Mouse (Mus musculus): ENCODE results near the gene Pde3b.
"Not testable (repeated sequence)": the region's sequence is repeated elsewhere in the genome, so short reads cannot be mapped to it uniquely, and the experiment has no call there.

Gene Pde3b

GRCm38 (mm10) chr7:114414421-114415335, at the start of gene Pde3b:
Gene Pde3b (plus strand): TSS chr7:114415281.
- DNase-seq: peak; percentile 87

DNA sequence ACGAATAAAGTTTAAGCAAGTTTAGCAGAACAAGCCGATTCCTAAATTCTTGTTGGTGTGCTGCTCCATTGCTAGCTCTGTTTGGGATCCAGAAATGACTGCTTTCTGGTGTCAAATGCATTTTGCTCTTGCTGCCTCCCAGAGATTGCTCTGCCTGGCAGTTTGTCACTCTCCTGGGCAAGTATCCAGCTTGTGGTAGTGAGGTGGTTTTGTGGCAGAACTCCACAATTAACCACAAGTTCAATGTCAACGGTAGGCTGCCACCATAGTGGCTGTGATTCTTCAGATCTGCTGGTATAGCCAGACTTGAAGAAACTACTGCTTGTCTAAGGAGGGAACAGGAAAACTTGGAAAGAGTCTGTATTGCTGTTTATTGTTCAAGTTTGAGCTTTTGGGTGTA, 13.0 kb upstream of the Pde3b start:
- no peak for DNase-seq

GRCm38 (mm10) chr7:114415336-114416020, 397 bp downstream of the Pde3b start:
- no peak for DNase-seq

DNA sequence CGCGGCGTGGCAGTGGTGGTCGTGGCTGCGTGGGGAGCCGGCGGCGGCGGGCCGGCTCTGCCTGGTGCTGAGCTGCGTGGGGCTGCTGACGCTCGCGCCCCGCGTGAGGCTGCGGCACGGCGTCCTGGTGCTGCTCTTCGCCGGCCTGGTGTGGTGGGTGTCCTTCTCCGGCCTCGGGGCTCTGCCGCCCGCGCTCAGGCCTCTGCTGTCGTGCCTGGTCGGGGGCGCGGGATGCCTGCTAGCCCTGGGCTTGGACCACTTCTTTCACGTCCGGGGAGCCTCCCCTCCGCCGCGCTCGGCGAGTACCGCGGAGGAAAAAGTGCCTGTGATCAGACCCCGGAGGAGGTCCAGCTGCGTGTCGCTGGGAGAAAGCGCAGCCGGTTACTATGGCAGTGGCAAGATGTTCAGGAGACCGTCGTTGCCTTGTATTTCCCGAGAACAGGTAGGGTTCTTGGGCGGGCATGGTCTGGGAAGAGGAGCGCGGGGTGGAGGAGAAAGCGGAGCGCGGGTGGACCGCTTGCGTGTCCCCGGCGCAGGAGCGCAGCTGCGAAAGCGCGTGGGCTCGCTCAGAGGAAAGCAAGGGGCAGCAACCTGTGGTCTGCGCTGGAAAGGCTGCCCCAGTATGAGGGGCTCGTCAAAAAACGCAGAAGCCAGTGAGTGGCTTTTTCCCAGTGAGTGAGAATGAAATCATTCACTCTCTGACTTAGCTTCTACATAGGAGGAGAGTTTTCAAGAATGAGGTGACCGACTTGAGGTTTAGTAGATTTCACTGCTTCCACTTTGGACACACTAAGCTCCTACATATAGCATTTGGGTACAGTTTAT, 1.2 kb downstream of the Pde3b start:
- peak; percentile 70 for DNase-seq

DNA sequence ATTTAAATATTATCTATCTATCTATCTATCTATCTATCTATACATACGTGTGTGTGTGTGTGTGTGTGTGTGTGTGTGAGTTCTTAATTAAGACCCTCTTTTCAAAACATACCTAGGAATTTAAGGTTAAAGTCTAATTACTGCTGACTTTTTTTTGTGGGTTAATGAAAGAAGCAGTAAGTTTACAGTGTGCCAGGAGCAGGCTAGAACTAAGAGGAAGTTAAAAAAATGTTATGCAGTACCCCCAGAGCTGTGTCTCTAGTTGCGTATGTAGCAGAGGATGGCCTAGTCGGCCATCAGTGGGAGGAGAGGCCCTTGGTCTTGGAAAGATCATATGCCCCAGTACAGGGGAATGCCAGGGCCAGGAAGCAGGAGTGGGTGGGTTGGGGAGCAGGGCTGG, 4.2 kb downstream of the Pde3b start:
- not testable (repeated sequence) for DNase-seq

DNA sequence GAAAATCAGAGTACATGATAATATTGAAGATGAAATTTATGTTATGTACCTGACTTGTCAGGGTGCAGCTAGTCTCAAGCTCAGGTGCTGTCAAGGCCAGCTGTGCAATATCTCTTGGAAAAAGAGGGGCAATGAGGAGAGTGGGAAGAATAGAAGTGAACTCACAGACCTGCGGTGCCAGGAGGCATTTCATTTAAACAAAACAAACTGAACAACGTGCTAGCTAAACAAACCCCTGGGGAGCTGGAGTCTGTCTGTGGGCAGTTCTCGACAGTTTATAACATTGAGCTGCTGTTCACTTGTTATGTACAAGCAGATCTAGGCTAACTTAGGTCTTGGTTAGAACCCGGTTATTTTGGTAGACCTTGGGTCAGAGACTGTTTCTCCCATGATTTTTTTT, 5.8 kb downstream of the Pde3b start:
- DNase-seq: no peak

GRCm38 (mm10) chr7:114422224-114422623, 7.1 kb downstream of the Pde3b start:
- DNase-seq: no peak

- DNase-seq: no peak
Measured at GRCm38 (mm10) chr7:114429768-114430167, 14.7 kb downstream of the Pde3b start.

DNA sequence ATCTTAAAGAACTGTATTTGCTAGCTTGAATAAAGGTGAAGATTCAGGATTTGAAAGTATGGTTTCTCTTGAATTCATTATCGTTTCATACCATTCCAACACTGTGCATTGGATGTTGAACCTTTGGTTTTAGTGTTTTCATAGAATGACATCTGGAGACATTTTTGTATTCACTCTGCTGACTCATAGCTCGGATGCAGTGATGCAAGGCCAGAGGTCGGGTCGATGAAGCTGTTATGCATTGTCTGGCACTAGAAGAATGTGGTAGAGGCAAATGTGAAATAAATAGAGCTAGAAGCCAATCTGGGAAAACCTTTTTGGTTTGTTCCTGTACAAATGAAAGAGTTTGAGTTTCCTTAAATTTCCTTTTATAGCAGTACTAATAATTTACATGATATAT, 16.9 kb downstream of the Pde3b start:
- no peak for DNase-seq

DNA sequence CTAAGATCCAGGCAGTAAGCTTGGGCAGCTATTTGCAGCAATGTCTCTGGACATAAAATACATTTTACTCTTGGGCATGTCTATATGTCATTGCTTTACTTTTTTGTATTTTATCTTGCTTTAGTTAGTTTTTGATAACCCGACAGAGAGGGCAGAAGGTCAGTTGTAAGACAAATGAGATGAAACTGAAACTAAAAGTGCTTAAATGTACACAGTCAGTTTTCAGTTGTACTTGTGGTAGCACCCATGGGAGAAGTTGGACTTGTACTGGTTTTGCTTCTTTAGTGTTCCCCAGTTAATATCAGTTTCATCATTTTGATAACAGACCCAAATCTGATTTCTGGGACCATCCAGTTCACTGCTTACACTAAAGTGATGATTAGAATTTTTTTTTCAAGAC, 24.6 kb downstream of the Pde3b start:
- DNase-seq: no peak

DNA sequence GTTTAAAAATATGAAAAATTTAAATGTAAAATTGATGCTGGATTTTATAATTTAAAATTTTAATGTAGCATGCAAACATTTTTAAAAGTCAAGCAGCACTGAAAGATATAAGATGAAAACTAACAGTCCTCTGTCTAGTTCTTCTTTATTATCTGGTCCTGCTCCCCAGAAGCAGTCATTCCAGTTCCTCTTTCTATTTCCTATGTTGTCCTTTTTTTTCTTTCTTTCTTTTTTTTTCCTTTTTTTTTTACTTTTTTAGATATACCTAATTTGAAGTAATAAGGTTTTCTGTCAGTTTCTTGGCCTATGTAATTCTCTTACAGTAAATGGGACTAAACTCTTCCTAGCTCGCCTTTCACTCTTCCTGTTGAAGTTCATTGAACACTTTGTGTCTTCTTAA, 25.4 kb downstream of the Pde3b start:
- no peak for DNase-seq

GRCm38 (mm10) chr7:114452876-114453275, 37.8 kb downstream of the Pde3b start:
- no peak for DNase-seq

DNA sequence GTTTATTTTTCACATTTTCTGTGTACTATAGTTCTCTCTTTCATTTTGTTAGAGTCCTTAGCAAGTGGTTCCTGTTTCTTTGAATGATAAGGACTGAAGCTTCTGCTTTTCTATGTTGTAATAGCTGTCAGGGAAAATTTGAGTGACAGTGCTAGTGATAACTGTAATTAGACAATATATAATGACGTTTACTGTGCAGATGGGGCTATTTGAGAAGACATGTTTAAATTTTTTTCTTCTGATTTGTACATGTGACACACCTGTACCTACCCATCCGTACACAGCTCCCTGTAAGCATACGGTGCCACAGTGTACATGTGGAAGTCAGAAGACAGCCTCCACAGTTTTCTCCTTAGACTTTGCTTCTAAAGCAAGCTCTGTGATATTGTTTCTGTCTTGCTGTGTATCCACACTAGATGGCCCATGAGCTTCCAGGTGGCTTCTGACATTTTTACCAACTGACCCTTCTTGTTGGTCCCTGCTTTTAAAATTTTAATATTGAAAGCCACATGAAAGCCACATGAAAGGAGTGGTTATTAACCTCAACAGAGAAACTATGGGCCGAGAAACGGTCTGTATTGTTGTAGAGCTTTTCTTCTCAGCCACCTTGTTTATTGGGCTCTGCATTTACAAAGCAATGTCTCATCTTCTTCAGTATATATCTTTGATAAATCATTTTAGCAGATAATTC, 38.4 kb downstream of the Pde3b start:
- no peak for DNase-seq

DNA sequence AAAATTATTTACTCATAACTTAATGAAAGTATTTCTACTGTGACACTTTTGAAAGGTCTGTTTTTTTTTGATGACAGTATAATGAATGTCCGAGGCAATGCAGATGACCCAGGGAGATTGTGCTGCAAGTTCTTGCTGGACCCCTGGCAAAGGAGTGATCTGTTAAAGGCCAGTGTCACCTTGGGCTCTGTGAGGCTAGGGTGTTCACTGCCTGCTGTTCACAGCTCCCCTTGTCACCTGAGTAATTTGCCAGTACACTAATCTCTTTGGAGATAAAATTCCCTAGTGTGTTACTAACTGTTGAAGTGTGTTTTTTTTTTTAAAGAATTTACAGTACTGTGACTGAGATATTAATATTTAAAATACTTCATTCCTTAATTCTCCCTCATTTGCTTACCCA, 39.8 kb downstream of the Pde3b start:
- no peak for DNase-seq

GRCm38 (mm10) chr7:114456904-114457303, 41.8 kb downstream of the Pde3b start:
- no peak for DNase-seq

GRCm38 (mm10) chr7:114459909-114460308, 44.8 kb downstream of the Pde3b start:
- no peak for DNase-seq

- no peak for DNase-seq
Measured at GRCm38 (mm10) chr7:114461727-114462126, 46.6 kb downstream of the Pde3b start.

DNA sequence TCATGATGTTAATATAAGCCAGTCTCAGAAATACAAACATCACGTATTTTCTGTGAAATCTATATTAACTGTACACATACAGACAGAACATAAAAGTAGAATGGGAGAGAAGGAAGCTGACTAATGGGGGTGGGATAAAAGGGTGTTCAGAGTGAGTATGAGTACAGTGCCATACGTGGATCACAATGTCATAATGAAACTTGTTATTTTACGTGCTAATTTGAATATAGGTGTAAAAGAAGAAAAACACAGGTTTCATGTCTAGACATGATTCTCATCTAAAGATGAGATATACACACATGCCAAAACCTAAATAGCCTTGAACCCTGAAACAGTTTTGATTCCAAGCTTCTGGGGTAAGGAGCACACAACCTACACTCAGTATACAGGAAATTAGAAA, 51.3 kb downstream of the Pde3b start:
- DNase-seq: no peak

- DNase-seq: no peak
Measured at GRCm38 (mm10) chr7:114472471-114472870, 57.4 kb downstream of the Pde3b start.

- DNase-seq: no peak
Measured at GRCm38 (mm10) chr7:114474889-114475288, 59.8 kb downstream of the Pde3b start.

DNA sequence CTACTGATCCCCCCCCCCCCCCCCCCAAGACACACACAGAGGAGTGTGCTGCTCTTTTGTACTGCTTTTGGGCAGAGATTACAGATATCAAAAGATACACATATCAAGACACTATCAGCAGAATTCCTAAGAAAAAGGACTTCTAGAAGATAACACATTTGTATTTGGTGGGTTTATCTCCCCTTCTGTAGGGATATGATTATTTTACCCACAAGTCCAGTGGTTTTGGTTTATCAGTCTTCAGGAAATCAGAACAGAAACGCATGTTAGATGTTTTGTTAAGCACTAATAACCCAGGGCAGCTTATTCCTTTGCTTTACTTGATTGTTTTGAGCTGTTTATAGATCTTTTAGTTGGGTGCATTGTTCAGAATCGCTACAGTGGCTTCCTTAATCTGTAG, 62.8 kb downstream of the Pde3b start:
- DNase-seq: no peak

- DNase-seq: no peak
Measured at GRCm38 (mm10) chr7:114478901-114479300, 63.8 kb downstream of the Pde3b start.

DNA sequence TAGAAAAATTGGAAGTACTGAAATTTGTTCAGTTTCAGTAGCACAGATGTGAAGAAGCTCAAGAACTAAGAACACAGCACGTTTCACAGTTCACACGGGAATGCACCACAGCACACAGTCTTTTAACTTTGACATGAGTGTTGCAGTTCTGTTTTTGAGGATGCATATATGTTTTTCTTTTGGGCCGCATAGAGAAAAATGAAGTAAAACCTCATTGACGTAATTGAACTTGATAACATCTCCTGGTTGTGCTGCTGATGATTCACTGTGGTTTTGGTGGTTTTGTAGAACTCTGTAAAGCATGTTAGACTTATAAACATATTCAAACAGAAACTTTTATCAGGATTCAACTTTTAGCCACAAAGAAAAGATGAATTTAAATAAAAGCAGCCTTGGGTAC, 64.7 kb downstream of the Pde3b start:
- DNase-seq: no peak

All from retina, postnatal 1 day (tissue).